Mouse (Mus musculus) intestine, embryonic 15.5 days (tissue): ENCODE results near the gene Zfp36l2. TPM values are rescaled to one million over a fixed set of nuclear protein-coding genes. Genes with fewer than 3 reads are reported as not detected.

Experiments used
- ATAC-seq: fragments of 200-750 bp; cut with Nextera tagmentation; 2 replicates; pipeline ENCODE4 v1.8.0; 2017; ENCODE audit warnings: moderate TSS enrichment, moderate library complexity
- H3K27ac ChIP-seq: fragments of 300-500 bp; sonication (generic); 2 replicates; pipeline ENCODE4 v1.5.1; 2015; ENCODE audit warnings: mild to moderate bottlenecking, inconsistent platforms
- H3K27me3 ChIP-seq: fragments of 300-500 bp; sonication (generic); replicated peaks from 2 replicates; pipeline ENCODE4 v1.6.1; 2015; ENCODE audit warnings: inconsistent platforms
- H3K36me3 ChIP-seq: fragments of 300-500 bp; sonication (generic); 2 replicates; pipeline ENCODE4 v1.6.1; 2015; ENCODE audit warnings: inconsistent platforms
- H3K4me1 ChIP-seq: fragments of 300-500 bp; sonication (generic); replicated peaks from 2 replicates; pipeline ENCODE4 v1.6.1; 2015; ENCODE audit warnings: inconsistent platforms
- H3K4me2 ChIP-seq: fragments of 300-500 bp; sonication (generic); replicated peaks from 2 replicates; pipeline ENCODE4 v1.6.1; 2015; ENCODE audit warnings: mild to moderate bottlenecking, inconsistent platforms
- H3K4me3 ChIP-seq: fragments of 300-500 bp; sonication (generic); replicated peaks from 2 replicates; pipeline ENCODE4 v1.5.1; 2015; ENCODE audit warnings: inconsistent platforms
- H3K9ac ChIP-seq: fragments of 300-500 bp; sonication (generic); 2 replicates; pipeline ENCODE4 v1.6.1; 2015; ENCODE audit warnings: inconsistent platforms
- H3K9me3 ChIP-seq: fragments of 300-500 bp; sonication (generic); 2 replicates; pipeline ENCODE4 v1.6.1; 2016; ENCODE audit warnings: inconsistent platforms
- WGBS: fragments of 180-500 bp; shearing (Covaris S2); methylation state at CpG from one replicate; pipeline ENCODE4 v1.1.7; 2015; 5-methylcytosine and 5-hydroxymethylcytosine counted together
- polyA plus RNA-seq: library from polyadenylated mRNA; unstranded; fragments of >200 nt; fragmentation: Nextera tagmentation; extraction: Ambion mirVana; gene quantifications from 2 replicates; pipeline ENCODE4 v1.2.1, GENCODE M21; 2015

Zfp36l2 gene
- polyA plus RNA-seq, 1 experiment from 2014 or later: 29.7 TPM

GRCm38 (mm10) chr17:84215264-84215960 lies 27.7 kb upstream of the Zfp36l2 start:
- Histone ChIP-seq H3K27ac (no peak overlapping the region), H3K9ac (no peak overlapping the region), H3K4me1 (0 out of 2 replicates have a peak, but pooled peaks cover 2% of the 10 kb centered on the region), H3K9me3 (no peaks in the 10 kb centered on the region), H3K4me3 (no peak overlapping the region), H3K36me3 (peaks cover 12% of the 10 kb centered on the region; the same call in 1 of the 2 replicates), H3K4me2 (no peak overlapping the region), H3K27me3 (no peaks in the 10 kb centered on the region)
- ATAC-seq: no peak
- 68% methylated on average over 6 of the region's 6 CpGs for WGBS

GRCm38 (mm10) chr17:84213464-84213863 lies 25.7 kb upstream of the Zfp36l2 start:
- no peak overlapping the region for H3K4me2 ChIP-seq
- 0 out of 2 replicates have a peak, but pooled peaks cover 4% of the 10 kb centered on the region for H3K36me3 ChIP-seq
- no peaks in the 10 kb centered on the region for H3K27me3 ChIP-seq
- no peak for ATAC-seq
- H3K4me3 ChIP-seq: no peak overlapping the region
- no peak overlapping the region for H3K27ac ChIP-seq
- no peaks in the 10 kb centered on the region for H3K9me3 ChIP-seq
- H3K4me1 ChIP-seq: 0 out of 2 replicates have a peak, but pooled peaks cover 2% of the 10 kb centered on the region
- WGBS: 63% methylated on average over 3 of the region's 3 CpGs
- H3K9ac ChIP-seq: no peak overlapping the region

- H3K9ac ChIP-seq: no peak overlapping the region
- 91% methylated on average over 3 of the region's 3 CpGs for WGBS
- H3K36me3 ChIP-seq: 0 out of 2 replicates have a peak, but pooled peaks cover 6% of the 10 kb centered on the region
- H3K4me1 ChIP-seq: peaks cover 23% of the 10 kb centered on the region
- ATAC-seq: no peak
- H3K9me3 ChIP-seq: no peaks in the 10 kb centered on the region
- no peak overlapping the region for H3K4me2 ChIP-seq
- no peak overlapping the region for H3K27ac ChIP-seq
- no peaks in the 10 kb centered on the region for H3K27me3 ChIP-seq
- H3K4me3 ChIP-seq: no peak overlapping the region
These were observed 19.9 kb upstream of the Zfp36l2 start for GRCm38 (mm10) chr17:84207611-84208010.

- no peak for ATAC-seq
- no peaks in the 10 kb centered on the region for H3K27me3 ChIP-seq
- H3K9me3 ChIP-seq: no peaks in the 10 kb centered on the region
- H3K36me3 ChIP-seq: 0 out of 2 replicates have a peak, but pooled peaks cover 3% of the 10 kb centered on the region
- H3K9ac ChIP-seq: no peak overlapping the region
- no peak overlapping the region for H3K27ac ChIP-seq
- WGBS: 78% methylated on average over 3 of the region's 3 CpGs
- peaks cover 23% of the 10 kb centered on the region for H3K4me1 ChIP-seq
- H3K4me2 ChIP-seq: no peak overlapping the region
- no peak overlapping the region for H3K4me3 ChIP-seq
These were observed 18.5 kb upstream of the Zfp36l2 start for GRCm38 (mm10) chr17:84206239-84206638.

- no peak overlapping the region for H3K27ac ChIP-seq
- 0 out of 2 replicates have a peak, but pooled peaks cover 3% of the 10 kb centered on the region for H3K36me3 ChIP-seq
- H3K27me3 ChIP-seq: no peaks in the 10 kb centered on the region
- ATAC-seq: no peak
- H3K4me2 ChIP-seq: no peak overlapping the region
- H3K9me3 ChIP-seq: no peaks in the 10 kb centered on the region
- H3K9ac ChIP-seq: no peak overlapping the region
- H3K4me1 ChIP-seq: peaks cover 23% of the 10 kb centered on the region
- WGBS: 77% methylated on average over 5 of the region's 5 CpGs
- no peak overlapping the region for H3K4me3 ChIP-seq
These were observed 17.2 kb upstream of the Zfp36l2 start for GRCm38 (mm10) chr17:84204962-84205361.

- H3K36me3 ChIP-seq: 0 out of 2 replicates have a peak, but pooled peaks cover 3% of the 10 kb centered on the region
- no peak overlapping the region for H3K4me2 ChIP-seq
- H3K9ac ChIP-seq: no peak overlapping the region
- peak overlapping the region; percentile 56; the same call in 1 of the 2 replicates for H3K27ac ChIP-seq
- peaks cover 23% of the 10 kb centered on the region for H3K4me1 ChIP-seq
- WGBS: 59% methylated on average over 7 of the region's 7 CpGs
- H3K27me3 ChIP-seq: no peaks in the 10 kb centered on the region
- no peaks in the 10 kb centered on the region for H3K9me3 ChIP-seq
- no peak overlapping the region for H3K4me3 ChIP-seq
- peak; percentile 54 for ATAC-seq
These were observed 15.6 kb upstream of the Zfp36l2 start for GRCm38 (mm10) chr17:84203340-84203739.

GRCm38 (mm10) chr17:84201183-84201582 lies 13.4 kb upstream of the Zfp36l2 start:
- 88% methylated on average over 5 of the region's 5 CpGs for WGBS
- H3K4me2 ChIP-seq: no peak overlapping the region
- no peaks in the 10 kb centered on the region for H3K9me3 ChIP-seq
- no peak for ATAC-seq
- no peaks in the 10 kb centered on the region for H3K27me3 ChIP-seq
- peaks cover 24% of the 10 kb centered on the region for H3K4me1 ChIP-seq
- H3K9ac ChIP-seq: no peak overlapping the region
- H3K27ac ChIP-seq: no peak overlapping the region
- no peak overlapping the region for H3K4me3 ChIP-seq
- H3K36me3 ChIP-seq: 0 out of 2 replicates have a peak, but pooled peaks cover 3% of the 10 kb centered on the region

GRCm38 (mm10) chr17:84197912-84198344 lies 10.2 kb upstream of the Zfp36l2 start:
- WGBS: 50% methylated on average over 4 of the region's 4 CpGs
- H3K9me3 ChIP-seq: no peaks in the 10 kb centered on the region
- no peak overlapping the region for H3K4me3 ChIP-seq
- no peaks in the 10 kb centered on the region for H3K27me3 ChIP-seq
- no peak overlapping the region for H3K9ac ChIP-seq
- 0 out of 2 replicates have a peak, but pooled peaks have one; percentile 29 for ATAC-seq
- H3K27ac ChIP-seq: no peak overlapping the region
- no peaks in the 10 kb centered on the region for H3K36me3 ChIP-seq
- H3K4me2 ChIP-seq: no peak overlapping the region
- H3K4me1 ChIP-seq: peaks cover 6% of the 10 kb centered on the region; the same call in 1 of the 2 replicates

- Histone ChIP-seq H3K9ac (no peak overlapping the region), H3K27ac (no peak overlapping the region), H3K4me1 (peaks cover 6% of the 10 kb centered on the region; the same call in 1 of the 2 replicates), H3K9me3 (no peaks in the 10 kb centered on the region), H3K27me3 (no peaks in the 10 kb centered on the region), H3K4me2 (no peak overlapping the region), H3K36me3 (no peaks in the 10 kb centered on the region), H3K4me3 (no peak overlapping the region)
- ATAC-seq: no peak
These were observed 8.6 kb upstream of the Zfp36l2 start for GRCm38 (mm10) chr17:84196329-84196728.

- Histone ChIP-seq H3K4me1 (peaks cover 6% of the 10 kb centered on the region; the same call in 1 of the 2 replicates), H3K27me3 (no peaks in the 10 kb centered on the region), H3K9ac (no peak overlapping the region), H3K4me3 (no peak overlapping the region), H3K4me2 (no peak overlapping the region), H3K9me3 (no peaks in the 10 kb centered on the region), H3K27ac (no peak overlapping the region), H3K36me3 (no peaks in the 10 kb centered on the region)
- ATAC-seq: no peak
- WGBS: 76% methylated on average over 3 of the region's 3 CpGs
These were observed 8.1 kb upstream of the Zfp36l2 start for GRCm38 (mm10) chr17:84195835-84196234.

GRCm38 (mm10) chr17:84195003-84195395 lies 7.3 kb upstream of the Zfp36l2 start:
- ATAC-seq: no peak
- H3K9ac ChIP-seq: no peak overlapping the region
- no peak overlapping the region for H3K4me3 ChIP-seq
- H3K36me3 ChIP-seq: no peaks in the 10 kb centered on the region
- peaks cover 13% of the 10 kb centered on the region for H3K4me1 ChIP-seq
- no peaks in the 10 kb centered on the region for H3K27me3 ChIP-seq
- H3K27ac ChIP-seq: no peak overlapping the region
- H3K9me3 ChIP-seq: no peaks in the 10 kb centered on the region
- no peak overlapping the region for H3K4me2 ChIP-seq
- WGBS: 40% methylated on average over 4 of the region's 4 CpGs

- no peaks in the 10 kb centered on the region for H3K36me3 ChIP-seq
- H3K9me3 ChIP-seq: no peaks in the 10 kb centered on the region
- no peak overlapping the region for H3K4me3 ChIP-seq
- no peak overlapping the region for H3K4me2 ChIP-seq
- no peaks in the 10 kb centered on the region for H3K27me3 ChIP-seq
- no peak overlapping the region for H3K27ac ChIP-seq
- ATAC-seq: no peak
- H3K9ac ChIP-seq: no peak overlapping the region
- 85% methylated on average over 4 of the region's 4 CpGs for WGBS
- H3K4me1 ChIP-seq: peaks cover 19% of the 10 kb centered on the region
These were observed 6.7 kb upstream of the Zfp36l2 start for GRCm38 (mm10) chr17:84194282-84195002.
